Mouse (Mus musculus) liver, embryonic 13.5 days (tissue): ENCODE measurements around the gene Prss44. TPM values are rescaled to one million over a fixed set of nuclear protein-coding genes. Genes with fewer than 3 reads are reported as not detected.
"Not testable (repeated sequence)": the region's sequence is repeated elsewhere in the genome, so short reads cannot be mapped to it uniquely, and the experiment has no call there.

ENCODE experiments used
- ATAC-seq: fragments of 200-750 bp; cut with Nextera tagmentation; 2 replicates; pipeline ENCODE4 v1.8.0; 2017; ENCODE audit warnings: low read depth, mild to moderate bottlenecking, moderate number of reproducible peaks, moderate library complexity
- DNase-seq: peaks from one replicate; pipeline ENCODE4 v3.0.0; 2022
- H3K27ac ChIP-seq: fragments of 300-500 bp; sonication (generic); 2 replicates; pipeline ENCODE4 v1.5.1; 2015; ENCODE audit warnings: moderate library complexity, mild to moderate bottlenecking, inconsistent platforms
- H3K27me3 ChIP-seq: fragments of 300-500 bp; sonication (generic); 2 replicates; pipeline ENCODE4 v1.6.1; 2015; ENCODE audit warnings: mild to moderate bottlenecking, inconsistent platforms
- H3K36me3 ChIP-seq: fragments of 300-500 bp; sonication (generic); 2 replicates; pipeline ENCODE4 v1.6.1; 2015; ENCODE audit warnings: mild to moderate bottlenecking, inconsistent platforms
- H3K4me1 ChIP-seq: fragments of 300-500 bp; sonication (generic); replicated peaks from 2 replicates; pipeline ENCODE4 v1.6.1; 2015; ENCODE audit warnings: inconsistent platforms
- H3K4me2 ChIP-seq: fragments of 300-500 bp; sonication (generic); 2 replicates; pipeline ENCODE4 v1.6.1; 2015; ENCODE audit warnings: inconsistent platforms, mild to moderate bottlenecking, moderate library complexity
- H3K4me3 ChIP-seq: fragments of 300-500 bp; sonication (generic); replicated peaks from 2 replicates; pipeline ENCODE4 v1.5.1; 2015; ENCODE audit warnings: mild to moderate bottlenecking, inconsistent platforms
- H3K9ac ChIP-seq: fragments of 300-500 bp; sonication (generic); 2 replicates; pipeline ENCODE4 v1.6.1; 2015; ENCODE audit warnings: mild to moderate bottlenecking, inconsistent platforms
- H3K9me3 ChIP-seq: fragments of 300-500 bp; sonication (generic); replicated peaks from 2 replicates; pipeline ENCODE4 v1.6.1; 2016; ENCODE audit warnings: inconsistent platforms
- WGBS: fragments of 180-500 bp; shearing (Covaris S2); methylation state at CpG from one replicate; pipeline ENCODE4 v1.1.7; 2015; ENCODE audit not compliant: insufficient replicate concordance; 5-methylcytosine and 5-hydroxymethylcytosine counted together
- polyA plus RNA-seq: library from polyadenylated mRNA; unstranded; fragments of >200 nt; fragmentation: Nextera tagmentation; extraction: Ambion mirVana; gene quantifications from 2 replicates; pipeline ENCODE4 v1.2.1, GENCODE M21; 2015

The Prss44 gene
- polyA plus RNA-seq, 1 experiment from 2014 or later: not detected

- Histone ChIP-seq H3K36me3 (no peaks in the 10 kb centered on the region), H3K9ac (no peak overlapping the region), H3K9me3 (no peaks in the 10 kb centered on the region), H3K27ac (no peak overlapping the region), H3K27me3 (no peaks in the 10 kb centered on the region), H3K4me2 (no peak overlapping the region), H3K4me1 (no peaks in the 10 kb centered on the region), H3K4me3 (no peak overlapping the region)
- ATAC-seq (no peak), DNase-seq (no peak)
- WGBS: 54% methylated on average over 4 of the region's 4 CpGs
Observed at GRCm38 (mm10) chr9:110790462-110790861, 23.3 kb upstream of the Prss44 start.

GRCm38 (mm10) chr9:110797013-110797412 lies 16.8 kb upstream of the Prss44 start:
- no peak overlapping the region for H3K4me2 ChIP-seq
- ATAC-seq: no peak
- WGBS: 48% methylated on average over 10 of the region's 10 CpGs
- no peaks in the 10 kb centered on the region for H3K4me1 ChIP-seq
- H3K9me3 ChIP-seq: no peaks in the 10 kb centered on the region
- no peak overlapping the region for H3K27ac ChIP-seq
- H3K36me3 ChIP-seq: no peaks in the 10 kb centered on the region
- DNase-seq: no peak
- no peak overlapping the region for H3K4me3 ChIP-seq
- no peak overlapping the region for H3K9ac ChIP-seq
- H3K27me3 ChIP-seq: no peaks in the 10 kb centered on the region

GRCm38 (mm10) chr9:110797866-110798265 lies 15.9 kb upstream of the Prss44 start, which contains the start of gene Prss42:
Gene Prss42, plus strand, starts transcription at chr9:110798166.
- Histone ChIP-seq H3K27me3 (no peaks in the 10 kb centered on the region), H3K4me3 (no peak within 1 kb of the TSS), H3K27ac (no peak within 1 kb of the TSS), H3K9me3 (no peaks in the 10 kb centered on the region), H3K36me3 (no peaks in the 10 kb centered on the region), H3K4me2 (no peak within 1 kb of the TSS), H3K4me1 (no peaks in the 10 kb centered on the region), H3K9ac (no peak within 1 kb of the TSS)
- DNase-seq (no peak), ATAC-seq (no peak)
- 78% methylated on average over 14 of the region's 14 CpGs for WGBS

- 63% methylated on average over 8 of the region's 8 CpGs for WGBS
- no peak for DNase-seq
Observed at GRCm38 (mm10) chr9:110800834-110801479, 12.8 kb upstream of the Prss44 start.

GRCm38 (mm10) chr9:110803294-110803693 lies 10.5 kb upstream of the Prss44 start:
- Histone ChIP-seq H3K4me1 (no peaks in the 10 kb centered on the region), H3K9ac (no peak overlapping the region), H3K27me3 (no peaks in the 10 kb centered on the region), H3K36me3 (no peaks in the 10 kb centered on the region), H3K4me3 (no peak overlapping the region), H3K27ac (no peak overlapping the region), H3K9me3 (no peaks in the 10 kb centered on the region), H3K4me2 (no peak overlapping the region)
- DNase-seq: no peak
- WGBS: 53% methylated on average over 4 of the region's 4 CpGs
- ATAC-seq: no peak

More at GRCm38 (mm10) chr9:110800834-110801479, 12.8 kb upstream of the Prss44 start:
- Histone ChIP-seq H3K4me1 (no peaks in the 10 kb centered on the region), H3K27me3 (no peaks in the 10 kb centered on the region), H3K4me3 (no peak overlapping the region), H3K27ac (no peak overlapping the region), H3K36me3 (no peaks in the 10 kb centered on the region), H3K9me3 (no peaks in the 10 kb centered on the region), H3K9ac (no peak overlapping the region), H3K4me2 (no peak overlapping the region)
- ATAC-seq: no peak

- no peak for ATAC-seq
- no peaks in the 10 kb centered on the region for H3K9me3 ChIP-seq
- H3K4me3 ChIP-seq: no peak overlapping the region
- no peak overlapping the region for H3K9ac ChIP-seq
- H3K27me3 ChIP-seq: no peaks in the 10 kb centered on the region
- H3K27ac ChIP-seq: no peak overlapping the region
- H3K4me2 ChIP-seq: no peak overlapping the region
- no peak for DNase-seq
- no peaks in the 10 kb centered on the region for H3K36me3 ChIP-seq
- H3K4me1 ChIP-seq: no peaks in the 10 kb centered on the region
- 64% methylated on average over 4 of the region's 4 CpGs for WGBS
Observed at GRCm38 (mm10) chr9:110810051-110810450, 3.7 kb upstream of the Prss44 start.

- not testable (repeated sequence) for H3K4me1 ChIP-seq
Observed at GRCm38 (mm10) chr9:110820546-110820945, 6.8 kb downstream of the Prss44 start.

GRCm38 (mm10) chr9:110821436-110821835 lies 7.6 kb downstream of the Prss44 start:
- Histone ChIP-seq H3K36me3 (no peaks in the 10 kb centered on the region), H3K4me1 (no peaks in the 10 kb centered on the region), H3K9ac (no peak overlapping the region), H3K9me3 (no peaks in the 10 kb centered on the region), H3K4me2 (no peak overlapping the region), H3K27ac (no peak overlapping the region), H3K27me3 (peaks cover 15% of the 10 kb centered on the region), H3K4me3 (no peak overlapping the region)
- DNase-seq (no peak), ATAC-seq (no peak)
- WGBS: 64% methylated on average over 7 of the region's 7 CpGs

More at GRCm38 (mm10) chr9:110820546-110820945, 6.8 kb downstream of the Prss44 start:
- not testable (repeated sequence) for H3K4me2 ChIP-seq, H3K27ac ChIP-seq, H3K9me3 ChIP-seq, H3K4me3 ChIP-seq, H3K36me3 ChIP-seq, H3K9ac ChIP-seq, DNase-seq, ATAC-seq
- peaks cover 15% of the 10 kb centered on the region for H3K27me3 ChIP-seq

- Histone ChIP-seq H3K9ac (no peak overlapping the region), H3K27ac (no peak overlapping the region), H3K4me2 (no peak overlapping the region), H3K36me3 (no peaks in the 10 kb centered on the region), H3K27me3 (peaks cover 24% of the 10 kb centered on the region), H3K4me1 (no peaks in the 10 kb centered on the region), H3K4me3 (no peak overlapping the region), H3K9me3 (no peaks in the 10 kb centered on the region)
- DNase-seq (no peak), ATAC-seq (no peak)
- WGBS: 56% methylated on average over 4 of the region's 4 CpGs
Observed at GRCm38 (mm10) chr9:110825426-110825825, 11.6 kb downstream of the Prss44 start.

- H3K4me1 ChIP-seq: no peaks in the 10 kb centered on the region
- H3K27me3 ChIP-seq: peaks cover 24% of the 10 kb centered on the region
- no peak for ATAC-seq
- H3K9me3 ChIP-seq: no peaks in the 10 kb centered on the region
- H3K9ac ChIP-seq: no peak overlapping the region
- H3K4me3 ChIP-seq: no peak overlapping the region
- WGBS: 26% methylated on average over 7 of the region's 7 CpGs
- H3K36me3 ChIP-seq: no peaks in the 10 kb centered on the region
- DNase-seq: no peak
- H3K27ac ChIP-seq: no peak overlapping the region
- H3K4me2 ChIP-seq: no peak overlapping the region
Observed at GRCm38 (mm10) chr9:110825832-110826231, 12.0 kb downstream of the Prss44 start.

- no peak within 1 kb of the TSS for H3K9ac ChIP-seq
- ATAC-seq (no peak), DNase-seq (no peak)
- H3K27me3 ChIP-seq: peaks cover 24% of the 10 kb centered on the region
- no peak within 1 kb of the TSS for H3K4me3 ChIP-seq
- no peaks in the 10 kb centered on the region for H3K4me1 ChIP-seq
- H3K4me2 ChIP-seq: no peak within 1 kb of the TSS
- no peaks in the 10 kb centered on the region for H3K36me3 ChIP-seq
- no peaks in the 10 kb centered on the region for H3K9me3 ChIP-seq
- WGBS: 47% methylated on average over 3 of the region's 3 CpGs
- no peak within 1 kb of the TSS for H3K27ac ChIP-seq
Observed at GRCm38 (mm10) chr9:110826390-110826789, 12.6 kb downstream of the Prss44 start, which contains the start of gene Prss43. Gene Prss43, plus strand, starts transcription at chr9:110826690.

- Histone ChIP-seq H3K36me3 (no peaks in the 10 kb centered on the region), H3K27me3 (peaks cover 10% of the 10 kb centered on the region; the same call in 1 of the 2 replicates), H3K9me3 (no peaks in the 10 kb centered on the region), H3K4me1 (no peaks in the 10 kb centered on the region), H3K4me3 (no peak overlapping the region), H3K4me2 (no peak overlapping the region), H3K27ac (no peak overlapping the region), H3K9ac (no peak overlapping the region)
- ATAC-seq: no peak
- 53% methylated on average over 5 of the region's 5 CpGs for WGBS
- DNase-seq: no peak
Observed at GRCm38 (mm10) chr9:110833021-110833420, 19.2 kb downstream of the Prss44 start.
